Mouse (Mus musculus) lung, embryonic 14.5 days (tissue): ENCODE results near the gene Ptgr1. TPM values are rescaled to one million over a fixed set of nuclear protein-coding genes. Genes with fewer than 3 reads are reported as not detected.

Source experiments
- ATAC-seq: fragments of 200-750 bp; cut with Nextera tagmentation; 2 replicates; pipeline ENCODE4 v1.8.0; 2017; ENCODE audit warnings: mild to moderate bottlenecking, moderate TSS enrichment, moderate library complexity; ENCODE audit not compliant: insufficient read depth
- DNase-seq: peaks from one replicate; pipeline ENCODE4 v3.0.0-alpha.2; 2015
- H3K27ac ChIP-seq: fragments of 300-500 bp; sonication (generic); 2 replicates; pipeline ENCODE4 v1.5.1; 2014; ENCODE audit warnings: low read depth, mild to moderate bottlenecking, moderate library complexity
- H3K27me3 ChIP-seq: fragments of 300-500 bp; sonication (generic); 2 replicates; pipeline ENCODE4 v1.6.1; 2014; ENCODE audit warnings: low read length, control low read depth; ENCODE audit not compliant: insufficient read depth
- H3K36me3 ChIP-seq: fragments of 300-500 bp; sonication (generic); 2 replicates; pipeline ENCODE4 v1.6.1; 2014; ENCODE audit warnings: control low read depth; ENCODE audit not compliant: insufficient read depth
- H3K4me1 ChIP-seq: fragments of 300-500 bp; sonication (generic); 2 replicates; pipeline ENCODE4 v1.6.1; 2014; ENCODE audit warnings: antibody characterized with exemption, control low read depth; ENCODE audit not compliant: insufficient read depth
- H3K4me2 ChIP-seq: fragments of 300-500 bp; sonication (generic); 2 replicates; pipeline ENCODE4 v1.6.1; 2014; ENCODE audit warnings: mild to moderate bottlenecking
- H3K4me3 ChIP-seq: fragments of 300-500 bp; sonication (generic); 2 replicates; pipeline ENCODE4 v1.5.1; 2014; ENCODE audit warnings: low read depth, low read length
- H3K9ac ChIP-seq: fragments of 300-500 bp; sonication (generic); 2 replicates; pipeline ENCODE4 v1.6.1; 2014
- H3K9me3 ChIP-seq: fragments of 300-500 bp; sonication (generic); 2 replicates; pipeline ENCODE4 v1.6.1; 2016; ENCODE audit warnings: low read depth, low read length, control low read depth
- CTCF ChIP-seq: IDR thresholded peaks from 2 replicates; pipeline ENCODE4 v1.5.1; 2016; ENCODE audit warnings: antibody characterized with exemption, low read depth
- WGBS: fragments of 180-500 bp; shearing (Covaris S2); extraction: QIAGEN DNeasy Blood & Tissue Kit; methylation state at CpG from one replicate; pipeline ENCODE4 v1.1.7; 2014; 5-methylcytosine and 5-hydroxymethylcytosine counted together
- polyA plus RNA-seq: library from polyadenylated mRNA; unstranded; fragments of >200 nt; fragmentation: Nextera tagmentation; extraction: Ambion mirVana; gene quantifications from 2 replicates; pipeline ENCODE4 v1.2.1, GENCODE M21; 2014

The Ptgr1 gene
- polyA plus RNA-seq, 1 experiment from 2014 or later, result 26.2 TPM

DNA sequence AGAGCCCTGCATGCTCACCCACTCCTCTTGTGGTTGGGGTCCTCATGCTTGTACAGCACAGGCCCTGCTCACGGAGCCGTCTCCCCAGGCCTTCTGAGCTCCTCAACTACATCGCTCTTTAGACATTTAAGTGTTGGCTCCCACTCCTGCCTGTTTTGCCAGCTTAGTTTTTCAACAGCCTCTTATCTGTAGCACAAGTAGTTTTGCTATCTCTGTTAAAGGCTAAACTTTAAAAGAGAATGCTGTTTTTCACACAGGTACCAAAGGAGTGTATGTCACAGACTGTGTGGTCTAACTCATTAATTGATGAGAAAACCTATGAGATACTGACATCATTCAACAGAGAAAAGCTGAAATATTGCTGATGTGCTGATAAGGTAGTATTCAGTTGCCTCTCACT, 24.5 kb upstream of the Ptgr1 start:
- no peak overlapping the region for H3K9ac ChIP-seq
- no peak overlapping the region for H3K4me2 ChIP-seq
- no peak for TF ChIP-seq CTCF
- H3K4me1 ChIP-seq, result no peaks in the 10 kb centered on the region
- no peak for ATAC-seq
- DNase-seq, result no peak
- H3K27me3 ChIP-seq, result no peaks in the 10 kb centered on the region
- WGBS, result 44% methylated on average over 3 of the region's 3 CpGs
- no peak overlapping the region for H3K27ac ChIP-seq
- H3K9me3 ChIP-seq, result no peaks in the 10 kb centered on the region
- H3K36me3 ChIP-seq, result no peaks in the 10 kb centered on the region
- H3K4me3 ChIP-seq, result no peak overlapping the region

DNA sequence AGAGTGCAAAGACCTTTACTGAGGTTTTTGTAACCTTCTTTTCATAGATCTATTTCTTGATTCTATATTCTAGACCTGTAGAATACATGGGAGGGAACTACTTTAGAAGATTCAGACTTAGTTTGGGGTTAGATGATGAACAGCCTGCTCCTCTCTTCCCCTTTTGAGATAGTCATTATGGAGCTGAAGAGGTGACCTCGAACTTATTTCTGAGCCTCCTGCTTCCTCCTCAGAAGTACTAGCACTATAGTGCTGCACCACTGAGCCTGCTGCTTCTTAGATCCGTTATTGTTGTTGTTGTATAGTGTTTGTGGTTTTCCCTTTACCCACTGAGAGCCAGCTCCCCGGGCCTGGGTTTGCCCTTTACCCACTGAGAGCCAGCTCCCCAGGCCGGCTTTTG, 22.8 kb upstream of the Ptgr1 start:
- Histone ChIP-seq H3K9me3 (no peaks in the 10 kb centered on the region), H3K4me3 (no peak overlapping the region), H3K9ac (no peak overlapping the region), H3K4me1 (peaks cover 4% of the 10 kb centered on the region; the same call in 1 of the 2 replicates), H3K36me3 (no peaks in the 10 kb centered on the region), H3K4me2 (no peak overlapping the region), H3K27me3 (no peaks in the 10 kb centered on the region), H3K27ac (no peak overlapping the region)
- no peak for ATAC-seq
- 77% methylated on average over 4 of the region's 4 CpGs for WGBS
- TF ChIP-seq CTCF, result no peak
- DNase-seq, result no peak

DNA sequence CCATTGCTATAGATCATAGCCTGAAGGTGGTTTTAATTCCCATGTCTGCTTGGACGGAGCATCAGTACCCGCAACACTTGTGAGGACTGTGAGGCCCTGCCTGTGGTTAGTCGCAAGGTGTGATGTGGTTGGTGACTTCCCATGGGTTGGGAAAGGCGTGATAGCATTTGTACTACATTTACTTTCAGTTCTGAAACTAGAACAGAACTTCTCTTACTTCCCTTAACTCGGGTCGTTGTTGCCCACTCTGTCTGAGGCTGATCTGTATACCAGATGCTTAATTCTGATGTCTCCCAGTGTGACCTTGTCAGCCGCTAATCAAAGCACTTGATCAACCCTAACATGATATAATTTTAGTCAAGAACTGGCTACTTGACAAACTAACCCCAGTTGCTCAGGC, 22.3 kb upstream of the Ptgr1 start:
- H3K36me3 ChIP-seq, result no peaks in the 10 kb centered on the region
- H3K4me1 ChIP-seq, result peaks cover 9% of the 10 kb centered on the region; the same call in 1 of the 2 replicates
- no peak for DNase-seq
- H3K9ac ChIP-seq, result no peak overlapping the region
- no peaks in the 10 kb centered on the region for H3K9me3 ChIP-seq
- no peak for ATAC-seq
- H3K27me3 ChIP-seq, result no peaks in the 10 kb centered on the region
- TF ChIP-seq CTCF, result no peak
- no peak overlapping the region for H3K4me3 ChIP-seq
- H3K27ac ChIP-seq, result no peak overlapping the region
- H3K4me2 ChIP-seq, result no peak overlapping the region
- WGBS, result 88% methylated on average over 7 of the region's 7 CpGs

DNA sequence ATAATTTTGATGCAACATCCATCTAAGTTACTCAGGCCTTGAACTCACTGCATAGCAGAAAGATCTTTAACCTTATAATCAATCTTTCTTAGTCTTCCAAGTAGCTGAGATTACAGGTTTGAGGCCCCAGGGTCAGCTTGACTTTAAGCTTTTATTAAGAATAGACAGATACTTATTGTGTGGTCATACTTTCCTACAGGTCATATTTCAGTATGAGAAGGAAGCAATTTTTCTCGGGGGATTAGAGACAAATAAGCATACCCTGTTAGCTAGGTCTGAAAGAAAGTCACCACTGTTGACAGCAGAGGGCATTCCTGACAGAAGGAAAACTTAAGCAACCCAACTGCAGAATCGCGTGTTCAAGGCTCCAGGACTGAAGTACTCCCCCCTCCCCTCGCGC, 21.1 kb upstream of the Ptgr1 start:
- TF ChIP-seq CTCF, result no peak
- Histone ChIP-seq H3K9me3 (no peaks in the 10 kb centered on the region), H3K4me2 (no peak overlapping the region), H3K27me3 (no peaks in the 10 kb centered on the region), H3K4me1 (peaks cover 11% of the 10 kb centered on the region; the same call in 1 of the 2 replicates), H3K36me3 (no peaks in the 10 kb centered on the region), H3K4me3 (no peak overlapping the region), H3K27ac (no peak overlapping the region), H3K9ac (no peak overlapping the region)
- WGBS, result 74% methylated on average over 5 of the region's 5 CpGs
- no peak for ATAC-seq
- DNase-seq, result no peak

DNA sequence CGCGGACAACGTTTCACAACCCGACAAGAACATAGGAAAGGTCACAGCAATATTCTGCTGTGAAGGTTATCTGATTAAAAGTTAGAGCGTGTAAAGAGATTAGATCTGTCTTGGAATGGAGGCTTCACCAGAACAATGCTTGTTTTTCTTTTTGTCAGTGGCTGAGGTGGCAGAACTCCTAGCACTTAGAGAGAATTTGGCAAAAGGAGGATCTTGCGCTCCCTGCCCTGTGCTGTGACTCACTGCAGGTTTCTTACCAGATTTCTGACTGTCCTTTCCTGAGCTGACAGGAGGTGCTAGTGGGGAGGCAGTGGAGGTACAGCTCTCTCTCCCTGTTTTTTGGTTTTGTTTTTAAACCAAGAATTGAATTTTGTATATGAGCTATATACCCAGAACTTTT, 20.1 kb upstream of the Ptgr1 start:
- Histone ChIP-seq H3K9ac (no peak overlapping the region), H3K4me3 (no peak overlapping the region), H3K9me3 (no peaks in the 10 kb centered on the region), H3K4me1 (peaks cover 11% of the 10 kb centered on the region; the same call in 1 of the 2 replicates), H3K27me3 (no peaks in the 10 kb centered on the region), H3K36me3 (no peaks in the 10 kb centered on the region), H3K27ac (no peak overlapping the region), H3K4me2 (no peak overlapping the region)
- DNase-seq, result no peak
- WGBS, result 67% methylated on average over 6 of the region's 6 CpGs
- no peak for TF ChIP-seq CTCF
- no peak for ATAC-seq

DNA sequence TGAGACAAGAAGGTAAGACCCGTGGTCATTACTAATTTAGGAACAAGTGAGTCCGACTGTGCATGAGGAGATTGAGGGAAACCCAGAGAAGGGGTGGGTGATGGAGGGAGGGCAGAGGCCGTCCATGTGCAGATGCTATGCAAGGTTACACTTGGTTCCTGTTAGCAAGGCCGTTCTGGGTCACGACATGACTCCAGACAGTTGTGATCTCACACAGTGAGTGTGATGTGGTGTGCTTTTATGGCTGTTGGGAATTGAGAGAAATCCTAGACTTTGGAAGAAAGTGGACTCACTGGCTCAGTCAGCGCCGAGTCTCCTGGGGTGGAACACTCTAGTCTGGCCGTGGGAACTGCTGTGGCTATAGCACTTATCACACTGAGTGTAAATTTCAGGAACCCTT, 19.3 kb upstream of the Ptgr1 start:
- ATAC-seq (no peak), DNase-seq (no peak)
- WGBS, result 58% methylated on average over 8 of the region's 8 CpGs
- no peaks in the 10 kb centered on the region for H3K36me3 ChIP-seq
- H3K27me3 ChIP-seq, result no peaks in the 10 kb centered on the region
- no peak overlapping the region for H3K9ac ChIP-seq
- H3K9me3 ChIP-seq, result no peaks in the 10 kb centered on the region
- H3K27ac ChIP-seq, result no peak overlapping the region
- H3K4me2 ChIP-seq, result no peak overlapping the region
- H3K4me1 ChIP-seq, result peaks cover 11% of the 10 kb centered on the region; the same call in 1 of the 2 replicates
- no peak overlapping the region for H3K4me3 ChIP-seq
- no peak for TF ChIP-seq CTCF

DNA sequence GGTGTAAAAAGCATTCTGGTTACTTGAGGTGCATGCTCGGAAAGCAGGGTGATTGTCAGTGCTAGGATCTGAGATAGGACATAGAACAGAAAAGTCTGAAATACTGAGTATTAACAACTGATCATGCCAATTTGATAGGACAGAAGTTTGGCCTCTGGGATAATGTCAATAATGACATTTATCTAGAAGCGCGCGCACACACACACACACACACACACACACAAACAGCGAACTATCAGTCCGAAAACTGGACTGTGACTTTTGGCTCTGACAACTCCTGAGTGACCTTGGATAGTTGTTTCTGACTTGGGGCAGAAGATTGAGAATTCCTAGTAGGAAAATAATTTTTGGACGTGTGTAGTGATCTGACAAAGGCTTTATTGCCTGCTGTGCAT, 16.9 kb upstream of the Ptgr1 start:
- 0 out of 2 replicates have a peak overlapping the region, but pooled peaks have one; percentile 88 for H3K27ac ChIP-seq
- H3K4me2 ChIP-seq, result peak overlapping the region; percentile 87
- H3K9ac ChIP-seq, result peak overlapping the region; percentile 88
- TF ChIP-seq CTCF, result no peak
- no peaks in the 10 kb centered on the region for H3K36me3 ChIP-seq
- no peaks in the 10 kb centered on the region for H3K27me3 ChIP-seq
- no peak for ATAC-seq
- peaks cover 11% of the 10 kb centered on the region; the same call in 1 of the 2 replicates for H3K4me1 ChIP-seq
- no peaks in the 10 kb centered on the region for H3K9me3 ChIP-seq
- WGBS, result 18% methylated on average over 7 of the region's 7 CpGs
- peak overlapping the region; percentile 92 for H3K4me3 ChIP-seq
- DNase-seq, result no peak
